Mouse (Mus musculus): Measurements from ENCODE around the gene Bpgm. TPM values are rescaled to one million over a fixed set of nuclear protein-coding genes. Genes with fewer than 3 reads are reported as not detected.

Bpgm gene
- polyA plus RNA-seq, 1 experiment from 2014 or later = 136 TPM

GRCm38 (mm10) chr6:34554291-34554997 lies 78.4 kb downstream of the Bpgm start:
- Histone ChIP-seq H3K4me3 (replicated peaks) (no peak overlapping the region), H3K9ac (no peak overlapping the region), H3K4me2 (no peak overlapping the region), H3K27me3 (no peaks in the 10 kb centered on the region), H3K9me3 (replicated peaks) (no peaks in the 10 kb centered on the region), H3K36me3 (no peaks in the 10 kb centered on the region), H3K27ac (no peak overlapping the region), H3K4me1 (replicated peaks) (no peaks in the 10 kb centered on the region)
- no peak for ATAC-seq (ENCODE audit: low read depth)
- no peak for DNase-seq
- 51% methylated on average over 9 of the region's 9 CpGs for WGBS (ENCODE audit: insufficient replicate concordance)

Other genes starting within 250 kb of the Bpgm start
- gene Akr1b3, start 158.7 kb upstream of the Bpgm start, polyA plus RNA-seq (2015; fragmentation: Nextera tagmentation; extraction: Ambion mirVana) = 64.2 and 66.8 TPM in 2 replicates
- gene Akr1b8, start 122.1 kb upstream of the Bpgm start, polyA plus RNA-seq (2015; fragmentation: Nextera tagmentation; extraction: Ambion mirVana) = 7.2 and 7.6 TPM in 2 replicates
- gene Akr1b10, start 92.0 kb upstream of the Bpgm start, polyA plus RNA-seq (2015; fragmentation: Nextera tagmentation; extraction: Ambion mirVana) = 6.7 and 8.5 TPM in 2 replicates
- gene Akr1b7, start 63.9 kb upstream of the Bpgm start, polyA plus RNA-seq (2015; fragmentation: Nextera tagmentation; extraction: Ambion mirVana) = 3.0 and 3.8 TPM in 2 replicates
- gene Cald1, start 122.3 kb downstream of the Bpgm start, polyA plus RNA-seq (2015; fragmentation: Nextera tagmentation; extraction: Ambion mirVana) = 70.4 and 77.7 TPM in 2 replicates